Mouse (Mus musculus) retina, postnatal 1 day (tissue): ENCODE results near the gene Dennd1a.

Experiments used
- DNase-seq: peaks from one replicate; pipeline ENCODE4 v3.0.0-alpha.2; 2012

The Dennd1a gene

DNA sequence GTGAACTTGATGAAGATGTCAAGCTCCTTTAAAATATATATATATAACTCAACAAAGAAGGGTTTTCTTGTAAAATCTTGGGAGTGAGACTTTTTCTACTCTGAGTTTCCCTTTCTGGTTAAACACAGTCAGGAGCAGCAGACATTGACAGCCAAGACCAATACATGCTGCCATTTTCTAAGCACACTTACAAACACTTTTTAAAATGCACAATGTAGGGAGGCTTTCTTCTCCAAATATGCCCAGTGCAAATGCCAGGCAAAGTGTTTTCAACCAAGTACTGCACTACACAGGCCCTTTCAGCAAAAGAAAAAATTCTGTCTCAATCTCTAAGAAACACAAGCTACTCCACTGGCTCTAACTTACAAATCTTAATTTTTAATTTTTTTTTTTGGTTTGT lies 65.7 kb downstream of the Dennd1a start:
- no peak for DNase-seq

GRCm38 (mm10) chr2:38220687-38221435 lies 66.3 kb downstream of the Dennd1a start:
- DNase-seq, result peak; percentile 24

- DNase-seq, result no peak
These were observed 67.5 kb downstream of the Dennd1a start for GRCm38 (mm10) chr2:38219666-38220065.

DNA sequence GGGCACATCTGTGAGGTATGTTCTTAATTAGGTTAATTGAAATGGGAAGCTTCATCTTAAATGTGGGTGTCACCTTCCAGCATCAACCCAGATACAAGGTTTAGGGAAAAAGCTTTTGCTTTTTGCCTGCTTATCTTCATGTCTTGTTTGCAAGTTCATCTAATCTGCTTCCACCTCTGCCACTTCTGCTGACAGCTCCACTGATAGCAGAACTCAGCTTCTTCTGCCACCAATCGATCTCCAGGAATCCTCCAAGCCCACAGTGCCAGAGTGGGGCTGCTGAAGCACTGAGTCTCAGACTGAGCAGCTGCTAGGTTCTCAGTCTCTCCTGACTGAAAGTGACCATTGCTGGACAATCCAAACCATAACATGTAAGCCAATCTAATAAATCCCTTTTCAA lies 74.1 kb downstream of the Dennd1a start:
- DNase-seq, result no peak

- DNase-seq, result peak; percentile 4
These were observed 75.8 kb downstream of the Dennd1a start for GRCm38 (mm10) chr2:38211426-38211825.

DNA sequence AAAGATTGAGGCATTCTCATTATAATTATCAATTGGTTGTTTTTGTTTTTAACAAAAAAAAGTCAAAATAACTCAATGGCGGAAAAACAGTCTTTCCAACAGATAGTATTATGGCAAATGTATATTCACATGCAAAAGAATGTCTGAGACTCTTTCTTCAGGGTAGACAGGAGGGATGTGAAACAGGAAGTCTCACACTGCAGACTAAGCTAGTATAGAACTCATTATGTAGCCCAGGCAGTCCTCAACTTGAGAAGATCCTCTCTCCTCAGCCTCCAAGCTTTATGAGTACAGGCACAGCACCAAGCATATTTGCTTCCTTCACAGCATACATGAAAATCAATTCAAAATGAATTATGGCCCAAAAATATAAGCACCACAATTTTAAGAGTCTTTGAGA lies 79.4 kb downstream of the Dennd1a start:
- DNase-seq, result no peak

GRCm38 (mm10) chr2:38205281-38205680 lies 81.9 kb downstream of the Dennd1a start:
- DNase-seq, result no peak

- DNase-seq, result no peak
These were observed 82.5 kb downstream of the Dennd1a start for GRCm38 (mm10) chr2:38204696-38205095.

DNA sequence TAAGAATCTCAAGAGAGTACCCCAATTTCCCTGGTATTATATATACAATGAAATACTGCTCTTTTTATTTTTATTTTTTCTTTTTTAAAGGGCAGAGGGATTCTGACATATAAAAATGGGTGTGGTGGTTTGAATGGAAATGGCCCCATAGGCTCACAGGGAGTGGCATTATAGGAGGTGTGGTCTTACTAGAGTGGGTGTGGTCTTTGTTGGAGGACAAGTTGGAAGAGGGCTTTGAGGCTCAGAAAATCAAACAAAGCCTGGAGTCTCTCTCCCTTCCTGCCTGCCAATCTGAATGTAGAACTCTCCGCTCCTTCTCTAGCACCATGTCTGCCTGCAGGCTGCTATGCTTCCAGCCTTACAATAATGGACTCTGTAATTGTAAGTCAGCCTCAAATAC lies 89.1 kb downstream of the Dennd1a start:
- no peak for DNase-seq

- peak; percentile 31 for DNase-seq
These were observed 90.8 kb downstream of the Dennd1a start for GRCm38 (mm10) chr2:38196199-38197060.

DNA sequence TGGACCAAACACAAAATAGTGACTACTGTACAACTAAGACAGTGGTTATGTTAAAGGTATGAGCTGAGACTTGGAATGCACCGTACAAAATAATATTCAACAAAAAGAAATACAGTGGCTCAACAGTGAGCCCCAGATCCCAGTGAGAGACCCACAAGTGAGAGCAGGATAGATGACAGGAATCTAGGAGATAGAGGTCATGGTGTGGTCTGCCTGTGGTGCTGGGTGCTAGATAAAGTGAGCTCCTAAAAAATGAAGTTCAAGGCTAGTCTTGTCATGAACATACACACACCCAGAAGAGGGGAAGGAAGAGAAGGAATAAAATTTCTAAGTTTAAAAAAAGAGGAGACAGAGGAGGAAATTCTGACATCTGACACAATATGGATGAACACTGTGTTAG lies 95.2 kb downstream of the Dennd1a start:
- DNase-seq, result no peak

- no peak for DNase-seq
These were observed 95.6 kb downstream of the Dennd1a start for GRCm38 (mm10) chr2:38191601-38192000.

DNA sequence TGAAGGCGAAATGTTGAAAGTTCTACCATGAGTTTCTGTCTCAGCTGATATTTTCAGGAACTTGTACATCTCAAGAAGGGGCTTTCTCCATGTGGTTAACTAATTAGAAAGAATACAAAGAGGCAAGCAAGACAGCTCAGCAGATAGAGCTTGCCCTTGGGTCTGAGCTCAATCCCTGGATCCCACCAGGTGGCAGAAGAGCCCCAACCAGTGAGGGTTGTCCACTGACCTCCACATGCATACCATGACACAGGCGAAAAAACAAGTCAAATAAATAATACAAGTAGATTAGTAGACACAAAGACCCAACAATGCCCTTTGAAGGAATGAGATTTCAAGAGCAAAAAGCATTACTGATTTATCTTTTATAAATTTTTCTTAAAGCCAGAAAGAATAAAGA lies 100.8 kb downstream of the Dennd1a start:
- peak; percentile 56 for DNase-seq

DNA sequence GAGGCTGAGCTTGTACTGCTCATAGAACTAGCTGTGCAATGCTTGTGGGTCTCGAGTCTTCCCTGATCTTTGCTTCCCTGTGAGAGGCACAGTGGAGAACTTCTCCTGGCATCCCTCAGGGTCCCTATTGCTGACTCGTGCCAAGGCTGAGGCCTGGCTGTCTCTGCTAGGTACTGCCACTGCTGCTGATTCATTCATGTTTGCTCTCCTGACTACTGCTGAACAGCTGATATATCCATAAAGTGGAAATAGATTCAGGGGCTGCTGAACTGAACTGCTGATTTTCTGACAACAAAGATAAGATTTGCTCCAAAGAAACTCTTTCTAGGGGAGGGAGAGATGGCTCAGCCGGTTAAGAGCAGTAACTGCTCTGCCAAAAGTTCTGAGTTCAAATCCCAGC lies 102.2 kb downstream of the Dennd1a start:
- no peak for DNase-seq

- no peak for DNase-seq
These were observed 103.3 kb downstream of the Dennd1a start for GRCm38 (mm10) chr2:38183881-38184280.

DNA sequence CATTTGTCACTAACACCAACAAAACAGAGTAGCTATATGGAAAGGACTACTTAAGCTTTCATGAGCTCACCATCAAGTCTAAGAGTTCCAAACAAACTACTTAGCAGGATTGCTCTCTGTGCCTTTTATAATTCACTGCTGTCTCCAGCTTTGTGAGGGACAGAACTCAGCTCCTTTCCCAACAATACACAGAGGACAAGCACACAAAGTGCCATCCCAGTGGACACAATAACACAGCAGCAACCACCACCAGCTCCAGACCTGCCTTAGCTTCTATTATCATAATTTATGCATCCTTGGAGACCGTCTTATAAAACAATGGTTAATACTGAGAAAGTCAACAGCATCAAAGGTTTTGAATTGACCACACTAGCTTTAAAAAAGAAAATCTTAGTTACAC lies 104.9 kb downstream of the Dennd1a start:
- DNase-seq, result no peak

DNA sequence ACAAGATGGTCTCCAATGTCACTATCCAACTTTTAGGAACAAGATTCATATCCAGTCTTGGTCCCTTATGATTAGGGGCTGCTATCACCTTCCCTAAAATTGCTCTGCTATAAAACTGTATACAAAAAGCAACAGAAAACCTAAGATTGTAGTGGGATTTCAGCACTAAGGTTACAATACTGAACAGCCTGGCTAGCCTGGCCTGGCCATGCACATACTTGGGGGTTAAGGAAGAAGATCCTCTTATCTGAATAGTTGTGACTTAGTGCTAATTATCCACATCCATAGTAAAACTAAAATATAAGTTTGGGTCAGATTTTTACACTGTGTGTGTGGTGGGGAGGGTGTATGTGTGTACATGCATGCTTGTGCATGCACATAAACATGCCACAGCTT lies 109.6 kb downstream of the Dennd1a start:
- no peak for DNase-seq

DNA sequence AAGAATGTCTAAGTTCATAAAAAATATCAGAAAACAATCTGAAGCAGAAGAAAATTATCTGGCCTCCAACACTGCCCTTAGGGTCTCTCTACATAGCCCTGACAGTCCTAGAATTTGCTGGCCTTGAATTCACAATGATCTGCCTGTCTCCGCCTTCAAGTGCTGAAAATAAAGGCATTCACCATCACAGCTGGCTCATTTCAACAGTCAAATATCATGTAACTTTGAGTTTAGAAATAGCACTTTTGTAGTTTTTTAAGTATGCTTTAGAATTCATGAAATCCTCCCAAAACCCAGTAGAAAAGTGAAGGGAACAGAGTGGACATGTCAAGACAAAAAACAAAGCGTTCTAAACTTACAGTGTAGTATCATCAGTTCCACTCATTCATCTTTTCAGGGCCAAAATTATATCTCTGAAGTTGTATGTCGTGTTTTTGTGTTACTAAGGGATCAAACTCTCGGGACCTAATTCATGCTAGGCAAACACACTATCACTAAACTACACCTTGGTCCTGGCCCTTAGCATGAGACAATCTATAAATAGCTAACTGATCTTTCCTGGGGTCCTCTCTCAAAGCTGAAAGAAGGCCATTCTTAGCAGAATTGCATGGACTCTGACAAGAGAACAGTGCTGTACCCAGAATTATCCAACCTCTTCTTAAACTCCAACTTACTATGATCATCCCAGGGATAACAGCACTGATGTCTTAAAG lies 110.2 kb downstream of the Dennd1a start:
- DNase-seq, result no peak

GRCm38 (mm10) chr2:38175276-38175675 lies 111.9 kb downstream of the Dennd1a start:
- DNase-seq, result peak; percentile 89

- DNase-seq, result no peak
These were observed 118.6 kb downstream of the Dennd1a start for GRCm38 (mm10) chr2:38168606-38169005.

- peak; percentile 93 for DNase-seq
These were observed 121.2 kb downstream of the Dennd1a start for GRCm38 (mm10) chr2:38165966-38166365.

GRCm38 (mm10) chr2:38164326-38165035 lies 122.7 kb downstream of the Dennd1a start:
- DNase-seq, result peak; percentile 65

- DNase-seq, result peak; percentile 92
These were observed 124.7 kb downstream of the Dennd1a start for GRCm38 (mm10) chr2:38162486-38162885.
